Mouse (Mus musculus) forebrain, postnatal 0 days (tissue): ENCODE data around the gene Gdf5. TPM values are rescaled to one million over a fixed set of nuclear protein-coding genes. Genes with fewer than 3 reads are reported as not detected.
"Not testable (repeated sequence)": the region's sequence is repeated elsewhere in the genome, so short reads cannot be mapped to it uniquely, and the experiment has no call there.

Experiments
- ATAC-seq: fragments of 200-750 bp; cut with Nextera tagmentation; 2 replicates; pipeline ENCODE4 v1.8.0; 2017; ENCODE audit warnings: mild to moderate bottlenecking, moderate library complexity
- DNase-seq: peaks from one replicate; pipeline ENCODE4 v3.0.0-alpha.2; 2015
- H3K27ac ChIP-seq: fragments of 300-500 bp; sonication (generic); 2 replicates; pipeline ENCODE4 v1.5.1; 2014; ENCODE audit warnings: low read depth, mild to moderate bottlenecking, antibody characterized with exemption, low read length, moderate library complexity, mixed read lengths
- H3K27me3 ChIP-seq: fragments of 300-500 bp; sonication (generic); 2 replicates; pipeline ENCODE4 v1.6.1; 2014; ENCODE audit warnings: mild to moderate bottlenecking, low read length, mixed read lengths; ENCODE audit not compliant: insufficient read depth
- H3K36me3 ChIP-seq: fragments of 300-500 bp; sonication (generic); 2 replicates; pipeline ENCODE4 v1.6.1; 2014; ENCODE audit warnings: mild to moderate bottlenecking, moderate library complexity; ENCODE audit not compliant: insufficient read depth
- H3K4me1 ChIP-seq: fragments of 300-500 bp; sonication (generic); 2 replicates; pipeline ENCODE4 v1.6.1; 2014; ENCODE audit warnings: antibody characterized with exemption; ENCODE audit not compliant: insufficient read depth
- H3K4me2 ChIP-seq: fragments of 300-500 bp; sonication (generic); 2 replicates; pipeline ENCODE4 v1.6.1; 2014; ENCODE audit warnings: low read depth, mild to moderate bottlenecking, moderate library complexity
- H3K4me3 ChIP-seq: fragments of 300-500 bp; sonication (generic); 2 replicates; pipeline ENCODE4 v1.5.1; 2014; ENCODE audit warnings: low read depth, low read length, mixed read lengths
- H3K9ac ChIP-seq: fragments of 300-500 bp; sonication (generic); 2 replicates; pipeline ENCODE4 v1.6.1; 2014; ENCODE audit warnings: mild to moderate bottlenecking
- H3K9me3 ChIP-seq: fragments of 300-500 bp; sonication (generic); 2 replicates; pipeline ENCODE4 v1.6.1; 2016; ENCODE audit warnings: low read length
- CTCF ChIP-seq: sonication (generic); IDR thresholded peaks from 2 replicates; pipeline ENCODE4 v1.5.1; 2016; ENCODE audit warnings: antibody characterized with exemption, control low read depth, low read depth
- WGBS: fragments of 180-500 bp; shearing (Covaris S2); extraction: QIAGEN DNeasy Blood & Tissue Kit; methylation state at CpG from one replicate; pipeline ENCODE4 v1.1.7; 2014; 5-methylcytosine and 5-hydroxymethylcytosine counted together
- polyA plus RNA-seq: library from polyadenylated mRNA; unstranded; fragments of >200 nt; fragmentation: Nextera tagmentation; extraction: Ambion mirVana; gene quantifications from 2 replicates; pipeline ENCODE4 v1.2.1, GENCODE M21; 2015
- total RNA-seq: library from RNA; depleted of rRNA; stranded (reverse); fragments of >200 nt; gene quantifications from 2 replicates; pipeline ENCODE4 v1.2.3, GENCODE M21; 2014

Gdf5 gene
- total and polyA plus RNA-seq, 2 experiments from 2014 or later = 3.8 to 3.9 TPM

DNA sequence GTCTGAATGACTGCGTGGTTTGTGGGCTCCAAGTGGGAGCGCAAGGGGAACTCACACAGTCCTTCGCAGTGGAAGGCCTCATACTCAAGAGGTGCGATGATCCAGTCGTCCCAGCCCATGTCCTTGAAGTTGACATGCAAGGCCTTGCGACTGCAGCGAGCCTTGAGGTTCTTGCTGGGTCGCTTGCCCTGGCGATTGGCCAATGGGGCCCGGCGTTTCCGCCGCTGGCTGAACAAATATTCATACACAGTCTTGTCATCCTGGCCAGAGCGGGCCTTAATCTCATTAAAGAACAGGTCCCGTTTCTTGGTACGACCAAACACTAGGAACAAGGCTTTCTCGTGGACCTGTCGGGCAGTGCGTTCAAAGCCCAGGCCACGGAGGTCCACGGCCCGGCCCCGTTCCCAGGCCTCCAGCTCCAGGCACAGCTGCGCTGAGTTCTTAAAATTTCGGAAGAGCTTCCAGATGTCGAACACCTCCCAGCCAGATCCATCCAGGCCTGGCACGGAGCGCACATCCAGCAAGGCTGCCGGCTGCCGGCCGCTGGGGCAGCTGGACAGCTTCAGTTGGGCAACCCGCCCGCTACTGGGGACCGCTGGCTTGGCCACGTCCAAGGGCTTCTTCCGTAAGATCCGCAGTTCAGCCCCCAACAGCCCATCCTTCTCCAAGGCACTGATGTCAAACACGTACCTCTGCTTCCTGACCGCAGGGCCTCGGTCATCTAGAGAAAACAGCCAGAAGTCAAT is 3.3 kb downstream of the Gdf5 start:
- no peaks in the 10 kb centered on the region for H3K4me1 ChIP-seq
- H3K36me3 ChIP-seq = no peaks in the 10 kb centered on the region
- H3K9me3 ChIP-seq = no peaks in the 10 kb centered on the region
- no peak overlapping the region for H3K9ac ChIP-seq
- no peak overlapping the region for H3K4me3 ChIP-seq
- no peak overlapping the region for H3K4me2 ChIP-seq
- ATAC-seq (no peak), DNase-seq (no peak)
- H3K27ac ChIP-seq = no peak overlapping the region
- 93% methylated on average over 40 of the region's 40 CpGs for WGBS
- no peaks in the 10 kb centered on the region for H3K27me3 ChIP-seq
- TF ChIP-seq CTCF = no peak

DNA sequence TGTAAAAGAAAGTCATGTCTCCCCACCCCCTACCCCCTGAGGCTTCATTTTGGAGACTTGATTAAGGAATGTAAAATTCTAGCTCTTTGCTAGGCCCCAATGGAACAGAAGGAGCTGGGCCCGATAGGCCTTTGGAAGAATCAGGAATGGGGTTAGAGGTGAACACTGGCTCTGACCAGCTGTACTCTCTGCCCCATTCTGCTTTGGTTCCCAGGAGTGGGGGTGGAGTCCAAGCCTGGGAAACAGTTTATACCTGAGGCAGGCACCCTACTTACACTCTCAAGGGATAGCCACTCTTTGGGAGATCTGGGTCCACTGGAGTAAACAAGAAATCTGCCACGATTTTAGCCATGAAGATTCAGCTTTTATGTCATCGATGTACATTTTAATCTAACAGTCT is 4.5 kb downstream of the Gdf5 start, which contains the start of gene Gm15557:
TSS of gene Gm15557 (plus strand) at position 48 of the 400 bp plus-strand sequence.
- Histone ChIP-seq H3K4me1 (no peaks in the 10 kb centered on the region), H3K4me2 (no peak within 1 kb of the TSS), H3K4me3 (no peak within 1 kb of the TSS), H3K9me3 (no peaks in the 10 kb centered on the region), H3K27ac (no peak within 1 kb of the TSS), H3K36me3 (no peaks in the 10 kb centered on the region), H3K9ac (no peak within 1 kb of the TSS), H3K27me3 (no peaks in the 10 kb centered on the region)
- 84% methylated on average over 3 of the region's 3 CpGs for WGBS
- DNase-seq = no peak
- ATAC-seq = no peak
- no peak for TF ChIP-seq CTCF

DNA sequence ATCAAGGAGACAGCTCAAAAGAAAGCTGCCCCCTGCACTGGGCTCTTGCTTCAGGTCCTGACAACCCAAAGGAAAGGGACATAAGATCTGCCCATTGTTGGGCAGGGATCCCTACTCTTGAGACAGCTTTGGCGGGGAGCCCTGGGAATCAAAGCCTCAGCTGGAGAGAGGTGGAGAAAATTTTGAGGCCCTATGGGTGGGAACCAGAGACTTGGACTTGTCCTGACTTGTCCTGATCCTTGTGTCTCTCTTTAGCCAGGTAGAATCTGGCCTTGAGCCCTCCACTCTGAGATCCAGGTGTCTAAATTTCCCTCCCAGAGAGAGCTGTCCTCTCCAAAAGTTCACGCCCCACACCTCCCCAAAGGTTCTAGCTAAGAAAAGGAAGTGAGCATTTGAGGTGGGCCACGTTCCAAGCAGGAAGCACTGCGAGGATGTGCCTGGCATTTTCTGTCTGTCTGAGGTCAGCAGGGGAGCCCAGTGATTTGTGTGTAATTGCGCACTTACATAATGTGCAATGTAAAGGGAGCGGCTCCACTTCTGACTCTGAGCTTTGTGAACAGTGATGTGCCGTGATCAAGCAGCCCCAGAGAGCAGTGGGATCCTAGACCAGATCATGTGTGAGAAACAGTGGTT is 5.2 kb downstream of the Gdf5 start:
- WGBS = 73% methylated on average over 7 of the region's 7 CpGs
- no peaks in the 10 kb centered on the region for H3K4me1 ChIP-seq
- no peak overlapping the region for H3K9ac ChIP-seq
- H3K9me3 ChIP-seq = no peaks in the 10 kb centered on the region
- ATAC-seq (no peak), DNase-seq (no peak)
- no peaks in the 10 kb centered on the region for H3K27me3 ChIP-seq
- TF ChIP-seq CTCF = no peak
- H3K4me3 ChIP-seq = no peak overlapping the region
- no peaks in the 10 kb centered on the region for H3K36me3 ChIP-seq
- no peak overlapping the region for H3K27ac ChIP-seq
- no peak overlapping the region for H3K4me2 ChIP-seq

DNA sequence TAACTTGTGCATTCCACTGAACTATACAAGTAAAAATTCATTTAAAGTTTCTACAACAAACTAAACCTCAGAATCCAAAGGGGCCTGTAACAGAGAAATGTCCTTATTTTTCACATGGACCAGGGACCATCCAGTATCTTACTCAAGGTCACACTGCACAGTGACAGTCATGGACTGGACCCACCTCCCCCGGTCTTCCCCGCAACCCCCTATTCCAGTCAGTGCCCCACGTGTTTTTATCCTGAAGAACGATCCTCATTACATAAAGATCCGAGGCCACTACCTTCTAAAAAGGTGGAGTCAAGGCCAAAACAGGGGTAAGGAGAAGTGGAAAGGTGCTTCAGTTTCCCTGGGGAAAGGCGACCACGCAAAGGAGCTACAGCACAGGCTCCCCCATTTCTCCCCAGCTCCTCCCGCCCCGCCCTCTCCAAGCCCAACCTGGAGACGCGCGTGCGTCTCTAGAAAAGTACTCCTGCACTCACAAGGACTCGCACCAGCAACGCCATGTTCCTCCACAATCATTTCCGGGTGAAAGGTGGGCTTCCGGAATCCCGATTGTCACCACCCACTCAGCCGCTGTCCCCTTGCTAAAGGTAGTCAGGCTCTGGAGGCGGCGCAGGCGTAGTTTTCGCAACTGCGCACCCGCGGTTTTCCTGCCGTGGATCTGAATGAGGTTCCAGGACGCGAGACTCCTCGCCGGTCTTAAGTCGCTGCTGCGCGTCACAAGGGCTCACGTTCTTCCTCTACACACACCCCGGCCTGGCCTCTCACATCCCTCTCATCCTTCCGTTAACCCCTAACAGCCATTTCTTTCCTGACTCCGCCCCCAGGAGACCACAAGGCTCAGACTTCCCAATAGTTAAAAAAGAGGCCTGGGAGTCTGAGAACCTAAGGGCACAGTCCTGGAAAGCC is 15.4 kb downstream of the Gdf5 start, which contains the start of gene Uqcc1:
TSS of gene Uqcc1 (minus strand) at position 780 of the 912 bp plus-strand sequence.
- H3K9me3 ChIP-seq = no peaks in the 10 kb centered on the region
- ATAC-seq (peak; percentile 98), DNase-seq (peak; percentile 96)
- no peak for TF ChIP-seq CTCF
- peak within 1 kb of the TSS; percentile 63 for H3K9ac ChIP-seq
- H3K4me1 ChIP-seq = peaks cover 6% of the 10 kb centered on the region
- H3K27me3 ChIP-seq = no peaks in the 10 kb centered on the region
- peak within 1 kb of the TSS; percentile 86 for H3K27ac ChIP-seq
- peak within 1 kb of the TSS; percentile 77 for H3K4me2 ChIP-seq
- H3K4me3 ChIP-seq = peak within 1 kb of the TSS; percentile 59
- under 1% methylated on average over 38 of the region's 38 CpGs for WGBS
- no peaks in the 10 kb centered on the region for H3K36me3 ChIP-seq

DNA sequence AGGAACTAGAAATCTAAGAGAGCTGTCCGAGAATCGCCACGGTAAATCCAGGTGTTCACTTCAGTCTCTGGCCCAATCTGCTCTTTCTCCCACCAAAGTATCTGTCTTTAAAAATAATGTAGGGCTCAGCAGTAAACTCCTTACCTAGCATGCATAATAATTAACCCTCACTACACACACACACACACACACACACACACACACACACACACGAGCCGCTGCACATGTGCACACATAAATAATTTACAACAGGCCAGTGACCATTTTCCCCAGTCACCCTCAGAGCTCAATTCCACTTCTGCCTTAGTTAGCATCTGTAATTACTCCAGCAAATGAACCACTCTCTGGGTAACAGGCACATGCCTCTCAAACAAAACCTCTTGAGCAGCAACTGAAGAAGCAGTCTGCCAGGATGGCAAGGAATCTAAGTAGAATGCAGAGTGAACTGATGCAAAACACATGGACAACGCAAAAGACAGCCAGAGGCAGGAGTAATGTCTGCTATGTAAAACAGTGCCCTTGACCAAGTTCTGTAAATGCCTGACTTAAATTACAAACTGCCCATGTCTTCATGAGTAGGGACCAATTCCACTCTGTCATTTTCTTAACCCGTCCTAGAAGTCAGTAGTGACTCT is 16.3 kb downstream of the Gdf5 start:
- peaks cover 6% of the 10 kb centered on the region for H3K4me1 ChIP-seq
- H3K27me3 ChIP-seq = no peaks in the 10 kb centered on the region
- DNase-seq = no peak
- H3K27ac ChIP-seq = no peak overlapping the region
- no peak for ATAC-seq
- 74% methylated on average over 7 of the region's 7 CpGs for WGBS
- no peaks in the 10 kb centered on the region for H3K36me3 ChIP-seq
- no peak overlapping the region for H3K9ac ChIP-seq
- no peaks in the 10 kb centered on the region for H3K9me3 ChIP-seq
- peak overlapping the region; percentile 77 for H3K4me2 ChIP-seq
- H3K4me3 ChIP-seq = peak overlapping the region; percentile 59
- TF ChIP-seq CTCF = no peak

DNA sequence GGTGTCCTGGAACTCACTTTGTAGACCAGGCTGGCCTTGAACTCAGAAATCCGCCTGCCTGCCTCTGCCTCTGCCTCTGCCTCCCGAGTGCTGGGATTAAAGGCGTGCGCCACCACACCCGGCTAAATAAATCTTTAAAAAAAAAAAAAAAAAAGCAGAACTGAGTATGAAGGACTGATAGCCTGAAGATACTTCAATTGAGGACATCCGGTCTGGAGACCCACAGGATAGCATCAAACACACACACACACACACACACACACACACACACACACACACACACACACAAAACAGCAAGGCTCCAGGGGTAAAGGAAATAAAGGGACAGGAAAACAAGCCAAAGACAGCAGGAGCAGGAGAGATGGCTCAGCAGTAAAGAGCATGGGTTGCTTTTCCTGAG is 20.0 kb downstream of the Gdf5 start:
- H3K27ac ChIP-seq, H3K27me3 ChIP-seq, H3K9ac ChIP-seq, H3K4me3 ChIP-seq, H3K9me3 ChIP-seq, DNase-seq, H3K4me1 ChIP-seq, ATAC-seq, H3K36me3 ChIP-seq, H3K4me2 ChIP-seq: not testable (repeated sequence)
- 95% methylated on average over 6 of the region's 6 CpGs for WGBS
